Mouse (Mus musculus) thymus, postnatal 0 days (tissue): ENCODE measurements around the gene Gm12800. TPM values are rescaled to one million over a fixed set of nuclear protein-coding genes. Genes with fewer than 3 reads are reported as not detected.
"Not testable (repeated sequence)": the region's sequence is repeated elsewhere in the genome, so short reads cannot be mapped to it uniquely, and the experiment has no call there.

ENCODE experiments used
- DNase-seq: peaks from one replicate; pipeline ENCODE4 v3.0.0-alpha.2; 2015; ENCODE audit warnings: low spot score
- polyA plus RNA-seq: library from polyadenylated mRNA; unstranded; fragments of >200 nt; fragmentation: Nextera tagmentation; extraction: Ambion mirVana; gene quantifications from 2 replicates; pipeline ENCODE4 v1.2.1, GENCODE M21; 2015

Gm12800 gene
- polyA plus RNA-seq: not detected in 2 replicates

DNA sequence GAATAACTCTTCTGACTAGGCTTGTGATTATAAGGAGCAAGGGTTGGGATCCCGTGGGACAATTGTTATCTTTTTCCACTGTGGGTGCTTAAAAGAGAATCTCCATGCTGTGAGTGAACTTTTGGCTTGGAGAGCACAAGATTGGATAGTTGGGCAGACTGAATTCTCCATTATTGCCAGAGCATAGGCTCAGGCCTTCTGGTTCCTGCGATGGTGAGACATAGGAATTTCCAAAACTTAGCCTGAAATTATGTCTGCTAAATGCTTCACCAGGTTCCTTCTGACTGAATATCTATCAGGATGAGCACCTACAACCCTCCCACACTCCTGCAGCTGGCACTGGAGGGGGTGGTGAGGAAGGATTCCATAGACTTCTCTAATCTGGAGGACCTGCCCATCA lies at the start of gene Gm12800:
Gm12800 (plus strand) TSS at position 301 of the 400 bp plus-strand sequence.
- not testable (repeated sequence) for DNase-seq

DNA sequence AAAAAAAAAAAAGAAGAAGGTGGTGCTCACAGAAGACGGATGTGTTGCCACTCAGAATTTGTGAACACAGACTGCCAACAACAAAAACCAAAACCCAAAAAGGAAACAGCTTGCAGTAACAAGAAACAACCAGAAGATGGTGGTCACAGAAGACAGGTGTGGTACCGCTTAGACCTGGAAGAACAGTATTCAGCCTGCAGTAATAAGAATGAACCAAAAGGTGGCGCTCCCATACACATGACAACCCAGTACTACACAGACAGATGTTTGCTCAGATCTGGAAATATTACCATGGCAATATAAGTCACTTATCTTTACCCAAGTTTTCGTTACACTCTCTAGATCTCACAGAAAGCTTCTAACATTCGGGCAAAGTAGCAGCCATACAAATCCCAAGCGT lies 48.0 kb upstream of the Gm12800 start:
- DNase-seq: peak; percentile 26

DNA sequence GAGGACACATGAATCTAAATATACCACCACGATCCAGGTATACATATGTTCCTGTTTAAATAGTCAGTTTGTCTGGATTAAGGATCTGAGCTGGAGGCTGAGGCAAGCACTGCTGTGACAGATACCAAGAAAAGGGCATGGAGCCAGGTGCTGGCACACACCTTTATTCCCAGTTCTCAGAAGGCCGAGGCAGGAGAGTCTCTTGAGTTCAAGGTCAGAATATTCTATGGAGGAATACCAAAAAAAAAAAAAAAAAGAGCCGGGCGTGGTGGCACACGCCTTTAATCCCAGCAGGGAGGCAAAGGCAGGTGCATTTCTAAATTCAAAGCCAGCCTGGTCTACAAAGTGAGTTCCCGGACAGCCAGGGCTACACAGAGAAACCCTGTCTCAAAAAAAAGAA lies 46.6 kb upstream of the Gm12800 start:
- no peak for DNase-seq

DNA sequence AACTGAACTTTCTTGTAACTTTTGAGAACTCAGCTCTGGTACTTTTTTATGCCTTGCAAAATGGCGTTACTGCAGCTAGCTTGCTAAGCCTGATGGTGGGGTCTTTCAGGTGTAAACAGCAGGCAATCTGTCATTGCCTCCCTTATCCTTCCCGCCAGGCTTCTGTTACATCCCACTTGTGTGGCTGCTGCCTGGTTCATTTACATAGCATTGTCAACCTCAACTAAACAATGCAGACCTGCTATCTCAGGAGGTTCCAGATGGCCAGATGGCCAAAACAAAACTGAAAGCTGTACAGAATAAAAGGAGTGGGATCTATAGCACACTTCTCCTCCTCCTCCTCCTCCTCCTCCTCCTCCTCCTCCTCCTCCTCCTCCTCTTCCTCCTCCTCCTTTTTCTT lies 36.9 kb upstream of the Gm12800 start:
- DNase-seq: not testable (repeated sequence)

DNA sequence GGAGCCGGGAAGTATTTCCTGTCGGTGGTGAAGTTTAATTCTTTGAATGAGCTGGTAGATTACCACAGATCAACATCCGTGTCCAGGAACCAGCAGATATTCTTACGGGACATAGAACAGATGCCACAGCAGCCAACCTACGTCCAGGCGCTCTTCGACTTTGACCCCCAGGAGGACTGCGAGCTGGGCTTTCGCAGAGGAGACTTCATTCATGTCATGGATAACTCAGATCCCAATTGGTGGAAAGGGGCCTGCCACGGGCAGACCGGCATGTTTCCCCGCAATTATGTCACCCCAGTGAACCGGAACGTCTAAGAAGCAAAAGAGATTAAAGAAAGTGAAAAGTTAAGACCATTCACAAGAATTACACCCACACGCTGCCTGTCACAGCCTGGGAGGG lies 33.2 kb upstream of the Gm12800 start:
- DNase-seq: not testable (repeated sequence)

DNA sequence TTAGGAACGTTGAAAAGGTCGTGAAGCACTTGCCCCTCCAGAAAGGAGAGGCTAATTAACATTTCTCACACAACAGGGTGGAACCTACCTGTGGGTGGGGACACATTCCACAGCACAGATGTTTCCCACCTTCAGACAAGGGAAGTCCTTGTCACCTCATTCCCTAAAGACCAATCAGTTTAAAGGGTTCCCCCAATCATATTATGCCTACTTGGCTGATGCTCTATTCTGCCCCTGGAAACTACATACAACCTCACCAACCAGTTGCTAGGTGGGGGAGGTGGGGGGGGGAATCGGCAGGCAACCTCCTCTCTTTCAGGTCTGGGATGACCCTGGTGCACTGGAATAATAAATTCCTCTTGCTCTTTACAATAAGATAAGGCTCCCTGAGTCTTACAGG lies 25.3 kb upstream of the Gm12800 start:
- no peak for DNase-seq

DNA sequence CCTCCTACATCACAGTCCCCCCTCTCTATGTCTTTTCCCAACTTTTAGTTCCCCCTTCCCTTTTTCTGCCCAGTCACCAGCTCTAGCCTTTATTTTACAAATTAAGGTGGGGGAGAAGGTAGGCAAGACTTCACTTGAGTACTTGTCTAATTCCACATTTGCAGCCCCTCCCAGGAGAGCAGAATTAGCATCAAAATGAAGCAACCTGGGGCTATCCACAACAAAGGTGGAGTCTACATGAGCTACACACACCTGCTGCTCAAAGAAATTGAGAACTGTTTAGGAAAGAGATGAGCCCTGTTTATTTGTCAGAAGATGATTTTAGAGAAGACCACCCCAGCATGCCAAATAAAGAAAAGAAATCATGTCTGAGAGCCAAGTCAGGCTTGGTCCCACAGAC lies 19.5 kb upstream of the Gm12800 start:
- no peak for DNase-seq

DNA sequence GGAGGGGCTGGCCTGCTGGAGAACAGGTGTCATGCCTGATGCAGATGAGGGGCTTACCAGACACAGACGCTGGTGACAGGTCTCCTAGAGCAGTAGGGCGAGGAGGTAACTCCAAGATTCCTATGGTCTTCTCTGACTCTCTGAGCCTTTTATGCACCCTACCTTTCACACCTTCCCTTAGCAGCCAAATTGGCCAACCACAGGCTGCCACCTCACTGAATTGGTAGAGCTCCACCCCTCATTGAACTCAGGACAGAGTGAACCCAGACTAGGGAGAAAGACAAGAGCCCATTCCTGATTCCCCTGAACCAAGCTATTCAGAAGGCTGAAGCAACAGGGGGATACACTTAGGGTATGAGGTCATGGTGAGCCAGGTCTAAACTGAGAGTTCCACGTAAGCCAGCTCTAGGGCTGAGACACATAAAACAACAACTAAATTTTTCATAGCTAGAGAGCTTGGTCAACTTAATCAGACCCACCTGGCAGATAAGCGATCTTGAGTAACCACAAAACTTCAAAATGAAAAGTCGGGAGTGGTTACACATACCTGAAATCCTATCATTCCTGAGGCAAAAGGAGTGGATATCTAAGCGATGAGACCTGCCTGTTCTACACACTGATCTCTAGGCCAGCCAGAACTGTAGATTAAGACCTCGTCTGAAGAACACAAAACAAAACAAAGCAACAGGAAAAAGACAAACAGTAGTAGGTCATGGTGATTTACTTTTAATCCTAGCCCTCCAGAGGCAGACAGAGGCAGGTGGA lies 15.1 kb upstream of the Gm12800 start, which contains the start of gene C130073F10Rik:
C130073F10Rik (minus strand) TSS at position 134 of the 765 bp plus-strand sequence.
- no peak for DNase-seq

DNA sequence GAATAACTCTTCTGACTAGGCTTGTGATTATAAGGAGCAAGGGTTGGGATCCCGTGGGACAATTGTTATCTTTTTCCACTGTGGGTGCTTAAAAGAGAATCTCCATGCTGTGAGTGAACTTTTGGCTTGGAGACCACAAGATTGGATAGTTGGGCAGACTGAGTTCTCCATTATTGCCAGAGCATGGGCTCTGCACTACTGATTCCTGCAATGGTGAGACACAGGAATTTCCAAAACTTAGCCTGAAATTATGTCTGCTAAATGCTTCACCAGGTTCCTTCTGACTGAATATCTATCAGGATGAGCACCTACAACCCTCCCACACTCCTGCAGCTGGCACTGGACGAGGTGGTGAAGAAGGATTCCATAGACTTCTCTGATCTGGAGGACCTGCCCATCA lies 31.2 kb downstream of the Gm12800 start, which contains the start of gene Gm12794:
Gm12794 (plus strand) TSS at position 301 of the 400 bp plus-strand sequence.
- DNase-seq: not testable (repeated sequence)

Other genes starting within 250 kb of the Gm12800 start
- 0.42 and 0.95 TPM in 2 replicates for gene Lepr, start 191.7 kb upstream of the Gm12800 start, polyA plus RNA-seq
- gene B020004J07Rik, start 65.1 kb upstream of the Gm12800 start, polyA plus RNA-seq: not detected in 2 replicates
- not detected in 2 replicates for gene C130073F10Rik, start 15.3 kb upstream of the Gm12800 start, polyA plus RNA-seq
- gene Gm12794, start 31.3 kb downstream of the Gm12800 start, polyA plus RNA-seq: 0.09 TPM in 1 of 2 replicates, not detected in the other
- not detected in 2 replicates for gene Gm12790, start 71.9 kb downstream of the Gm12800 start, polyA plus RNA-seq
- gene Gm12789, start 77.5 kb downstream of the Gm12800 start, polyA plus RNA-seq: not detected in 2 replicates
- gene Pde4b, start 178.4 kb downstream of the Gm12800 start, polyA plus RNA-seq: 24.5 and 27.7 TPM in 2 replicates